Mouse (Mus musculus) hindbrain, embryonic 10.5 days (tissue): Measurements from ENCODE around the gene Olfr323. TPM values are rescaled to one million over a fixed set of nuclear protein-coding genes. Genes with fewer than 3 reads are reported as not detected.

Experiments used
- DNase-seq: peaks from one replicate; pipeline ENCODE4 v3.0.0-alpha.2; 2017; ENCODE audit warnings: low spot score
- H3K27ac ChIP-seq: fragments of 300-500 bp; sonication (generic); 2 replicates; pipeline ENCODE4 v1.5.1; 2016; ENCODE audit warnings: mild to moderate bottlenecking, moderate library complexity
- H3K27me3 ChIP-seq: fragments of 300-500 bp; sonication (generic); 2 replicates; pipeline ENCODE4 v1.6.1; 2016; ENCODE audit warnings: mild to moderate bottlenecking; ENCODE audit not compliant: poor library complexity, insufficient read depth, severe bottlenecking
- H3K36me3 ChIP-seq: fragments of 300-500 bp; sonication (generic); 2 replicates; pipeline ENCODE4 v1.6.1; 2016; ENCODE audit warnings: mild to moderate bottlenecking, moderate library complexity
- H3K4me1 ChIP-seq: fragments of 300-500 bp; sonication (generic); replicated peaks from 2 replicates; pipeline ENCODE4 v1.6.1; 2016; ENCODE audit warnings: mild to moderate bottlenecking
- H3K4me3 ChIP-seq: fragments of 300-500 bp; sonication (generic); 2 replicates; pipeline ENCODE4 v1.5.1; 2016; ENCODE audit warnings: mild to moderate bottlenecking, moderate library complexity
- H3K9me3 ChIP-seq: fragments of 300-500 bp; sonication (generic); 2 replicates; pipeline ENCODE4 v1.6.1; 2016; ENCODE audit warnings: mild to moderate bottlenecking, moderate library complexity
- WGBS: fragments of 180-500 bp; shearing (Covaris S2); methylation state at CpG from one replicate; pipeline ENCODE4 v1.1.7; 2016; 5-methylcytosine and 5-hydroxymethylcytosine counted together
- polyA plus RNA-seq: library from polyadenylated mRNA; unstranded; fragments of >200 nt; fragmentation: Nextera tagmentation; extraction: Ambion mirVana; gene quantifications from 2 replicates; pipeline ENCODE4 v1.2.1, GENCODE M21; 2016

Gene Olfr323
- polyA plus RNA-seq = not detected in 2 replicates

GRCm38 (mm10) chr11:58630401-58630800, at the start of gene Olfr323:
Gene Olfr323, minus strand, starts transcription at chr11:58630501.
- Histone ChIP-seq H3K4me1 (0 out of 2 replicates have a peak, but pooled peaks cover 4% of the 10 kb centered on the region), H3K27ac (no peak within 1 kb of the TSS), H3K27me3 (no peaks in the 10 kb centered on the region; the same call in 1 of the 2 replicates), H3K9me3 (no peaks in the 10 kb centered on the region), H3K4me3 (no peak within 1 kb of the TSS), H3K36me3 (no peaks in the 10 kb centered on the region)
- WGBS = 82% methylated on average over 5 of the region's 5 CpGs
- DNase-seq = no peak

DNA sequence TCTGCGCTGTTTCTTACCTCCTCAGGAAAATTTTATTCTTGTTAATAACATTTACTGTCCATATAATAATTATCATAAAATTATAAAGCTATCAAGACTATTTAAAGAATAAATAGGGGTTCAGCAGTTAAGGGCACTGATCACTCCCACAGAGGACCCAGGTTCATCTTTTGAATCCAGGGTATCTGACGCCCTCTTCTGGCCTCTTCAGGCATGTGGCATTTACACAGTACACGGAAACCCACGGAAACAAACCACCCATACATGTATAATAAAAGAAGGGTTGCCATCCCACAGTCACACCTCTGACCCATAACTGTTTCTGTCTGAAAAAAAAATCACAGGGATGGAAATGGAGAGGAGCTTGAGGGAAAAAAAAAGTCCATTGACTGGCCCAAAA, 41.5 kb upstream of the Olfr323 start:
- 58% methylated on average over 4 of the region's 4 CpGs for WGBS
- Histone ChIP-seq H3K4me3 (no peak overlapping the region), H3K9me3 (no peaks in the 10 kb centered on the region), H3K4me1 (no peaks in the 10 kb centered on the region), H3K27me3 (no peaks in the 10 kb centered on the region), H3K27ac (no peak overlapping the region), H3K36me3 (no peaks in the 10 kb centered on the region)
- DNase-seq = no peak

DNA sequence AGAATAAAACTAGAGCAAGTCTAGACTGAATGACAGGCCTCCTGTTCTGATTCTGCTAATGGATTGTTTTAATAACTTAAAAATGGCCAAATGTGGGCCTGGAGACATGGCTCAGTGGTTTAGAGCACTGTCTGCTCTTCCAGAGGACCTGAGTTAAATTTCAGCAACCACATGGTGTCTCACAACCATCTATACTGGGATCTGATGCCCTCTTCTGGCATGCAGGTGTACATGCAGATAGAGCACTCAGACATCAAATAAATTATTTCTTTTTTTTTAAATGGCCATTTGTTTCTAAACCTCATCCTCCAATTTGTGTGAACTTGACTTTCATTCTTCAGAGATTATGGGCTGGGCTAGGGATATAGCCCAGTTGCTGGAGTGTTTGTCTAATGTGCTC, 39.0 kb upstream of the Olfr323 start:
- H3K36me3 ChIP-seq = no peaks in the 10 kb centered on the region
- no peaks in the 10 kb centered on the region for H3K9me3 ChIP-seq
- no peak overlapping the region for H3K4me3 ChIP-seq
- DNase-seq = no peak
- H3K4me1 ChIP-seq = no peaks in the 10 kb centered on the region
- H3K27me3 ChIP-seq = no peaks in the 10 kb centered on the region
- no peak overlapping the region for H3K27ac ChIP-seq

DNA sequence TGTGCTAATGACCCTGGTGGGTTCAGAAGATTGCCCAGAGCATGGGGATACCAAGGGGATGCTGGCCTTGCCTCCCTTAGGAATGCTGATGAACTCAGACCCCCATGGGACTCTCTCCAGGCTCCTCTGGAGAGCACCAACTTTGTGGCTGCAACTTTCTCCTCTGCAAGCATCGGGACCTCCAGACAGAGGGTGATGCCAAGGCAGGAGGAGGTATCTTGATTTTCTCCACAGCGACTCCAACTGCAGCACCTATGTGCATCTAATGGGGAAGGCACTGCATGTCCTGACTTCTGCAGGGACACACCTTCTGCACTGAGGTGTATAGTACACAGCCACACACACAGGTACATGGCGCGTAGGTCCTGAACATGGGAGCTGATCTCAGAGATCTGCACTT, 28.3 kb upstream of the Olfr323 start, which contains the start of gene Olfr322:
TSS of gene Olfr322 (plus strand) at position 187 of the 400 bp plus-strand sequence.
- no peaks in the 10 kb centered on the region for H3K9me3 ChIP-seq
- peaks cover 6% of the 10 kb centered on the region; the same call in 1 of the 2 replicates for H3K4me1 ChIP-seq
- DNase-seq = no peak
- no peaks in the 10 kb centered on the region for H3K27me3 ChIP-seq
- H3K4me3 ChIP-seq = no peak within 1 kb of the TSS
- H3K27ac ChIP-seq = no peak within 1 kb of the TSS
- WGBS = 84% methylated on average over 4 of the region's 4 CpGs
- no peaks in the 10 kb centered on the region for H3K36me3 ChIP-seq

- Histone ChIP-seq H3K4me1 (peaks cover 6% of the 10 kb centered on the region; the same call in 1 of the 2 replicates), H3K9me3 (0 out of 2 replicates have a peak, but pooled peaks cover 3% of the 10 kb centered on the region), H3K27ac (no peak overlapping the region), H3K4me3 (no peak overlapping the region), H3K36me3 (no peaks in the 10 kb centered on the region), H3K27me3 (no peaks in the 10 kb centered on the region)
- DNase-seq = no peak
- 92% methylated on average over 3 of the region's 3 CpGs for WGBS
Observed at GRCm38 (mm10) chr11:58655151-58655550, 24.9 kb upstream of the Olfr323 start.

GRCm38 (mm10) chr11:58643350-58643749, 13.0 kb upstream of the Olfr323 start:
- Histone ChIP-seq H3K27me3 (peaks cover 31% of the 10 kb centered on the region), H3K4me1 (peaks cover 10% of the 10 kb centered on the region), H3K9me3 (no peaks in the 10 kb centered on the region), H3K4me3 (no peak overlapping the region), H3K27ac (no peak overlapping the region), H3K36me3 (no peaks in the 10 kb centered on the region)
- peak; percentile 48 for DNase-seq
- 36% methylated on average over 6 of the region's 6 CpGs for WGBS

DNA sequence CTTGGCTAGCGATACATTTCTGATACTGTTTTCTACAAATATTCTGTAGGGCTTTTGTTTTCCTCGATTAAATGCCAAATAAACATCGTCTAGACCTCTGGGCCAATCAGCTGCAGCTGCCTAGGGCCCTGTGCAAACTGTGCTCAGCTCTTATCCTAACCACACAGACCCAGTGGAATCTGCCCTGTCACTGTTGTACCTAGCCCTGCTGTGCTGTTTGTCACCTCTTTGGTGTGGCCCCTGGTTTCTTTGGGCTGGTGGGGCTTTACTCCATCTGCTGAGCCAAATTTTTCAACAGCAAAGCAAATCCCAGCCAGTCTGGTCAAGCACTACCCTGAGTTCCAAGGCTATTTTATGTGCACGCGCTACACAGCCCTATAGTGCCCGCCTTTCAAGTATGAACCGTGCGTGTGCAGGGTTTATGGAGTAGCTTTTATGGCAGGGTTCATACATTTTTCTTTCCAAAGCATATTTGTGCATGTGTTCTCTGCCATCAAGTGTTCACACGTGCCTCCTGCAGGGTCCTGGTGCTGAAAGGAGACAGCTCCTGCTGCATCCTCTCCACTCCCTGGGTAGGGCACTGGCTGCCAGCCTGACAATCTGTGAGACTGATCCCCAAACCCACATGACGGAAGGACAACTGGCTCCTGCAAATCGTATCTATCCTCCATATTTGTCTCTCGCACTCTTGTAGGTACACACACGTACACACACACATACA, 11.5 kb upstream of the Olfr323 start:
- 86% methylated on average over 13 of the region's 13 CpGs for WGBS
- Histone ChIP-seq H3K27ac (no peak overlapping the region), H3K27me3 (peaks cover 41% of the 10 kb centered on the region), H3K4me1 (peaks cover 10% of the 10 kb centered on the region), H3K9me3 (no peaks in the 10 kb centered on the region), H3K36me3 (no peaks in the 10 kb centered on the region), H3K4me3 (no peak overlapping the region)
- no peak for DNase-seq

- peak overlapping the region; percentile 79 for H3K27ac ChIP-seq
- H3K27me3 ChIP-seq = peaks cover 41% of the 10 kb centered on the region
- peak overlapping the region; percentile 52 for H3K4me3 ChIP-seq
- H3K4me1 ChIP-seq = peaks cover 10% of the 10 kb centered on the region
- H3K36me3 ChIP-seq = no peaks in the 10 kb centered on the region
- 29% methylated on average over 14 of the region's 14 CpGs for WGBS
- no peaks in the 10 kb centered on the region for H3K9me3 ChIP-seq
- DNase-seq = no peak
Observed at GRCm38 (mm10) chr11:58641057-58641456, 10.8 kb upstream of the Olfr323 start.

DNA sequence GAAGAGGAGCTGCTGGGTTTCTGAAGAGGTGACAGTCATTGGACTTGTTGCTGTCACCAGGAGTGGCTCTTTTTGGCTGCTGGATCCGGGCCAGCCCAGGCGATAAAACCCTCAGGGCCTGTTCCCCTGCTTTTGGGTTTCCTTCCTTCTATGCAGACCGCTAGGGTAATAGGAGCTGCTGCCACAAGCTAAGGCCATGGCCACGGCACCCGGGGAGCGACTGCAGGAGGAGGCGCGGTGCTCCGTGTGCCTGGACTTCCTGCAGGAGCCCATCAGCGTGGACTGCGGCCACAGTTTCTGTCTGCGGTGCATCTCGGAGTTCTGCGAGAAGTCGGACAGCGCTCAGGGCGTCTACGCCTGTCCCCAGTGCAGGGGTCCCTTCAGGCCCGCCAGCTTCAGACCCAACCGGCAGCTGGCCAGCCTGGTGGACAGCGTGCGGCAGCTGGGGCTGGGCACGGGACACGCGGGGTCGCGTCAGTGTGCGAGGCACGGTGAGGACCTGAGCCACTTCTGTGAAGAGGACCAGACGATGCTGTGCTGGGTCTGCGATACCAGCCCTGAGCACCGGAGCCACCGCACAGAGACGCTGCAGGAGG, 10.1 kb upstream of the Olfr323 start, which contains the start of gene Trim58:
TSS of gene Trim58 (plus strand) at position 194 of the 596 bp plus-strand sequence.
- Histone ChIP-seq H3K36me3 (no peaks in the 10 kb centered on the region), H3K4me1 (peaks cover 10% of the 10 kb centered on the region), H3K27me3 (peaks cover 41% of the 10 kb centered on the region), H3K4me3 (peak within 1 kb of the TSS; percentile 52), H3K9me3 (no peaks in the 10 kb centered on the region), H3K27ac (peak within 1 kb of the TSS; percentile 79)
- DNase-seq = peak; percentile 43
- 6% methylated on average over 34 of the region's 34 CpGs for WGBS

GRCm38 (mm10) chr11:58638176-58638701, 7.9 kb upstream of the Olfr323 start:
- Histone ChIP-seq H3K9me3 (no peaks in the 10 kb centered on the region), H3K27ac (no peak overlapping the region), H3K36me3 (no peaks in the 10 kb centered on the region), H3K27me3 (peaks cover 41% of the 10 kb centered on the region), H3K4me1 (peaks cover 10% of the 10 kb centered on the region), H3K4me3 (no peak overlapping the region)
- no peak for DNase-seq
- 71% methylated on average over 7 of the region's 7 CpGs for WGBS

DNA sequence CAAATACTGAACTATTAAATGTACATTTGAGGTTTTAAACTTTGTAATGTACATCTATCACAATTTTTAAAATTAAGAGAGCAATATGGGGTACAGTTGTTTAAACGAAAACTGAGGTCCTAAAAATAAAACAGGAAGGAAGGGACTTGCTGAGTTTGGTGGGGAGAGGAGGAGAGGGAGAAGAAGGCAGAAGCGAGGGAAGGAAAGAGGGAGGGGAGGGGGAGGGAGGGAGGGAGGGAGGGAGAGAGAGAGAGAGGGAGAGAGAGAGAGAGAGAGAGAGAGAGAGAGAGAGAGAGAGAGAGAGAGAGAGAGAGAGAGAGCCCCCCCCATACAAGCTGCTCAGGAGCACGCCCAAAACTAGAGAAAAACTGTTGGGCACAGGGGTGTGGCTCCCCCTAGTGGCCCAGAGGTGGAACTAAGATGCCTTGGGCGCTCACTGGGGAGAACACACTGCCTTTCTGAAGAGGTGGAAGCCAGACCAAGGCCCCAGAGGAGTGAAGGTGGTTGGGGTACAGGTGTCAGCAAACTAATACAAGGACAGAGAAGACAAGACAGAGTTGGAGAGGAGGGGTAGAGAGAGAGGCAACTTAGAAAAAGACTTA, 6.2 kb upstream of the Olfr323 start:
- peaks cover 10% of the 10 kb centered on the region for H3K4me1 ChIP-seq
- no peaks in the 10 kb centered on the region for H3K36me3 ChIP-seq
- peak; percentile 64 for DNase-seq
- H3K4me3 ChIP-seq = no peak overlapping the region
- peaks cover 31% of the 10 kb centered on the region for H3K27me3 ChIP-seq
- H3K9me3 ChIP-seq = no peaks in the 10 kb centered on the region
- WGBS = 38% methylated on average over 4 of the region's 4 CpGs
- no peak overlapping the region for H3K27ac ChIP-seq

DNA sequence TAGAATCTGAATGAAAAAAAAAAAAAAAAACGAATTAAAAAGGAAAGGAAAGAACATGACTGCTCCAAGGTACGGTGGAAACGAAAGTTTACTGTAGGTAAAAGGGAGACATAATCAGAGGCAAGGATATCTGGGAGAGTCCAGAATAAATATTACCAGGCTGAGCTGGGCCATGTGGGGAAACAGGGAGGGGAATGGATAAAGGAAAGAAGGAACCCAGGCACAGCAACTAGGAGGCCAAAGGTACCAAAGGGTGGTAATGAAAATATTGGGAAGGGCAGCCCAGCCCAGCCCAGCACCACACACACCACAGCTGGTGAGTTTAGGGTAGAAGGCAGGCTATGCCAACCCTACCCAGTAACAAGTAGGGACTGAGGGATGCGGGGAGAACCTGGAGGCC, 4.6 kb upstream of the Olfr323 start:
- Histone ChIP-seq H3K4me1 (no peaks in the 10 kb centered on the region), H3K36me3 (no peaks in the 10 kb centered on the region), H3K4me3 (no peak overlapping the region), H3K9me3 (no peaks in the 10 kb centered on the region), H3K27ac (no peak overlapping the region), H3K27me3 (peaks cover 17% of the 10 kb centered on the region; the same call in 1 of the 2 replicates)
- no peak for DNase-seq
- 73% methylated on average over 4 of the region's 4 CpGs for WGBS

DNA sequence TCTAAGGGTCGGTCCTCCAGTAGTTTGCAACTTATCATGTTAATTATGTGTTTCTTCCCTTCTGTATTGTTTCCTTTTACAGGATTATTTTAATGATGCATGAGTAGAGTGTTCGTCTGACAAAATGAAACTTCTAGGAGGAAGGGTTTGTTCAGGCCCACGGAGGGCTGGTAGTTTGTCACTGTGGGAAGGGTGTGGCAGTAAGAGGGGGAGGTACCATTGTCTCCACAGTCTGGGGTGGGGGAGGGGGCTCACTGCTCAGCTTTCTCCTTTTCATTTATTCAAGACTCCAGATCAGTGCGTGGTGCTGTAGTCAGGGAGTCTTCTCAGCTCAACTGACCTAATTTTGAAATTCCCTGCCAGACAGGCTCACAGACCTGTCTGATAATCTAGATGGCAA, 4.2 kb downstream of the Olfr323 start:
- 64% methylated on average over 4 of the region's 4 CpGs for WGBS

More for the DNA sequence above, 4.2 kb downstream of the Olfr323 start:
- DNase-seq = no peak
- peaks cover 13% of the 10 kb centered on the region; the same call in 1 of the 2 replicates for H3K4me1 ChIP-seq
- H3K9me3 ChIP-seq = no peaks in the 10 kb centered on the region
- H3K27ac ChIP-seq = no peak overlapping the region
- no peaks in the 10 kb centered on the region for H3K36me3 ChIP-seq
- no peaks in the 10 kb centered on the region; the same call in 1 of the 2 replicates for H3K27me3 ChIP-seq
- H3K4me3 ChIP-seq = no peak overlapping the region
